Mouse (Mus musculus): ENCODE measurements around the gene Ncf1. TPM values are rescaled to one million over a fixed set of nuclear protein-coding genes. Genes with fewer than 3 reads are reported as not detected.

Ncf1 gene
- total RNA-seq, 2 experiments from 2014 or later, result 6.0 to 7.1 TPM

- intact Hi-C loops (cut with DNase I), result loop anchor here (5.0 kb wide), 1 partner anchor 56 kb away; no protein-coding TSS in a partner anchor
- DNase-seq, result no peak
Observed at GRCm38 (mm10) chr5:134248608-134249244, 19.3 kb upstream of the Ncf1 start.

- DNase-seq, result no peak
- intact Hi-C loops (cut with DNase I), result loop anchor here (5.0 kb wide), 1 partner anchor 54 kb away; no protein-coding TSS in a partner anchor
Observed at GRCm38 (mm10) chr5:134246146-134246545, 16.7 kb upstream of the Ncf1 start.

- intact Hi-C loops (cut with DNase I), result loop anchor here (5.0 kb wide), 1 partner anchor 53 kb away; no protein-coding TSS in a partner anchor
- DNase-seq, result no peak
Observed at GRCm38 (mm10) chr5:134244890-134245289, 15.5 kb upstream of the Ncf1 start.

DNA sequence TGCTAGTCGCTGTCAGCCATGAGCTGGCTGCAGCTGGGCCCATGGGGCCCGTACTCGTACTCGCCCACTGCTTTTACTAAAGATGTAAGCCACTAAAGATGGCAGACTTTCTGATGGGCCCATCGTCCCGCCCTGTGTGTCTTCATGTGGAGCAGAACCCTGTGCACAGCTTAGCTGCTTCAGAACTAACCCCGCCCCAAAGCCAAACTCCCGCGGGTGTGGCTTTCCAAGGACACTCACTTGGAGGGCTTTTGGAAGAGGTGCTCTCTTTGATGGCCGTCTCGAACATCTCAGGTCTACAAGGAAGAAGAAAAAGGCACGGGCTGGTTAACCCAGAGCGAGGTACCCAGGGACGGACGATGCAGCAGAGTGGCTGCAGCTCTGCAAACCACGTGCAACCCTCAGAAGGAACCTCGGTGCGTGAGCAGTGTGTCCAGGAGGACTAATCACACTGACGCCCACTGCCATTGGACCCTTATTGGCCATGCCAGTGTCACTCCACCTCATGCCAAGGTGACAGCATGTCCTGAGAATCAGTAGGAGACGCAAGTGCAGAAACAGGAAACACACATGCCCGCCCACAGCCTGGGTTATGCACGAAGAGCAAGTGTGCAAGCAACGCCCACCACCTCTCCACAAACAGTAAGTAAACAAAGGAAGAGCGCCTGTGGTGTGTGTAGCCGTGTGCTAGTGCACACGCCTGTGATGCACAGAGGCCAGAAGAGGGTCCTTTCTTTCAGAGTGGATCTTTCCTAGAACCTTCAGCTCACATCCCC is 14.4 kb upstream of the Ncf1 start:
- DNase-seq, result no peak
- intact Hi-C loops (cut with DNase I), result no loop called here

DNA sequence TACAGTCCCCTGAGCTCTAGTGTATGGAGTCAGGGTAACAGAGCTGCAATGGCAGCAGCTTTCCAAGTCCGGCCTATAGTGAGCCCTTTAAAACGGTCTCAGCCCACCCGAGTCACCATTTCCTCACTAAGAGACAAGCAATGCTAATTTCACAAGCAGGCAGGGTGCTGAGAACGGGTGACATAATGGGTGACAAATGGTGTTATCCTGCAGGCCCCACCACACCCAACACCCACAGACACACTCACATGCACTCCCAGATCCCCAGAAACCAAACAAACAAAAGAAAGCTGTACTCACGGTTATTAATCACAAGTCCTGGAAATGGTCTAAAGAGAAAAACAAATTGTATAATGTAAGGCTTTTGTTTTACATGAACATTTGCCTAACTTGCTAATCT is 12.4 kb upstream of the Ncf1 start:
- intact Hi-C loops (cut with DNase I), result no loop called here

GRCm38 (mm10) chr5:134237936-134238760 is 8.7 kb upstream of the Ncf1 start:
- intact Hi-C loops (cut with DNase I), result loop anchor here (5.0 kb wide), 1 partner anchor 51 kb away; no protein-coding TSS in a partner anchor
- no peak for DNase-seq

More for the DNA sequence above, 12.4 kb upstream of the Ncf1 start:
- no peak for DNase-seq

DNA sequence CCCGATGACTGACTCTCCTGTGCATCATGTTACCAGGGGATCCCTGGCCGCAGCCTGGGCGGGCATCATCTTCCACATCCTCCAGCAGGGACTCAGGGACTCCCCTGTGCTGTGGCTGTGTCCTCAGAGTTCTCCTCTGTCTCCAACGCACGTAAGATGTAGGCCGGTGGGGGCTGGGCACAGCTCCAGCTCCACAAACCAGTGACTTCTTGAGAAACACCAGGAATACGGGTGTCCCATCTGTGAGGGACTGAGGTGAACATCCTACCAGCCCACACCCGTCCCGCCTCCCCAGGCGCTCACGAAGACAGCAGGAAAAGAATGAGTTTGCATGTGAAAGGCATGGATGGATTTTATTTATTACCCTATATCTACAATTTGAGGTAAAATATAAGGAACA is 8.1 kb upstream of the Ncf1 start:
- no peak for DNase-seq
- intact Hi-C loops (cut with DNase I), result loop anchor here (5.0 kb wide), 1 partner anchor 50 kb away; no protein-coding TSS in a partner anchor

DNA sequence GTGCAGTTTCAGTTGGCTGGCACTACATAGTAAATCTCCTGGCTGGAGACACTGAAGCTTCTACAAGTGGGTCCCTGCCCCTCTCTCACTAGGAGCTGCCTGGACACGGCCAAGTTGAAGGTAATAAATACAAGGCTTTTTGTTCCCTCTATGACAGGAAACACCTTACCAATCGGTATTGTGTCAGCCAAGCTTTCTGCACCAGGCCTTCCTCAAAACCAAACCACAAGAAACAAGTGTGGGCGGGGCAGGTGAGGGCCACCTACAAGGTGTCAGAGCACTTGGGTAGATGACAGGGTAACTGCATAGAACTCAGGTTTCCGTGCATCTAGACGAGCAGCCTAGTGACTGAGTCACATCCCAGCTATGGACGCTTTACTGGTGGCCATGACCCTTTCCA is 7.4 kb upstream of the Ncf1 start:
- intact Hi-C loops (cut with DNase I), result loop anchor here (5.0 kb wide), 1 partner anchor 49 kb away; no protein-coding TSS in a partner anchor
- DNase-seq, result no peak

DNA sequence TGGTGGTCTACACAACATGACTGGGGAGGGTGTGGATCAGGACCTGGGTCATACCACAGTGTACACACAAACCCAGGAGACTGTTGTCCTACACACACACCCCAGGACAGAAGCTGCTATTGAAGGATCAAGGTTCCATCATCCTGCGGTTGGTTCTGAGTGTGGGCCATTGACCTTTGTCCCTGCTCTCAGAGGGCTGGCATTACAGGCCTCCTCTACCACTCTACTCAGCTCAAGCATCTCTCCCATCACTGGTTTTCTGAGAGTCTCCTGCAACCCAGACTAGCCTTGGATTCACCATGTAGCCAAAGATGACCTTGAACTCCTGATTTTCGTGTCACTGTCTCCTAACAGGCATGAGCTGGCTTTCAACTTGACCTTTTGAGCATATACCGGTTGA is 6.8 kb upstream of the Ncf1 start:
- DNase-seq, result no peak
- intact Hi-C loops (cut with DNase I), result loop anchor here (5.0 kb wide), 1 partner anchor 49 kb away; no protein-coding TSS in a partner anchor

DNA sequence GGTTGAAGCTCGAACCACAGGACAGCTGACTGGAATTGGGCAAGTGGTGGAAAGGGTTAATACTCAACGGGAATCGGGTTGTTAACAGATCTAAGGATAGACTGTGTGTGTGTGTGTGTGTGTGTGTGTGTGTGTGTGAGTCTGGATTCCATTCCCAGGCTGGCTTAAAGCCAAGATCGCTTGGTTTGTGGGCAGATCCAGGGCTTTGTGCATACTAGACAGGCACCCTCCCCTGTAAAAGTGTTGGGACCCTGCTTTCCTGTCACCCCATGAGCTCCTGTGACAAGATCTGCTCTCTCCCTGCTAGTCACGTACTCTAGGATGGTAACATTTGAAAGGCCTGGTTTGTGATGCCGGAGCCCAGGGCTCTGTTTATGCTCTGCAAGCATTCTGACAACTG is 5.7 kb upstream of the Ncf1 start:
- DNase-seq, result peak; percentile 31 to 58
- intact Hi-C loops (cut with DNase I), result loop anchor here (5.0 kb wide), 1 partner anchor 48 kb away; no protein-coding TSS in a partner anchor

- intact Hi-C loops (cut with DNase I), result no loop called here
- DNase-seq, result no peak
Observed at GRCm38 (mm10) chr5:134234205-134234604, 4.8 kb upstream of the Ncf1 start.

GRCm38 (mm10) chr5:134233244-134233651 is 3.8 kb upstream of the Ncf1 start:
- DNase-seq, result no peak
- intact Hi-C loops (cut with DNase I), result no loop called here

- peak; percentile 28 to 47 for DNase-seq
- intact Hi-C loops (cut with DNase I), result no loop called here
Observed at GRCm38 (mm10) chr5:134232568-134232967, 3.1 kb upstream of the Ncf1 start.

DNA sequence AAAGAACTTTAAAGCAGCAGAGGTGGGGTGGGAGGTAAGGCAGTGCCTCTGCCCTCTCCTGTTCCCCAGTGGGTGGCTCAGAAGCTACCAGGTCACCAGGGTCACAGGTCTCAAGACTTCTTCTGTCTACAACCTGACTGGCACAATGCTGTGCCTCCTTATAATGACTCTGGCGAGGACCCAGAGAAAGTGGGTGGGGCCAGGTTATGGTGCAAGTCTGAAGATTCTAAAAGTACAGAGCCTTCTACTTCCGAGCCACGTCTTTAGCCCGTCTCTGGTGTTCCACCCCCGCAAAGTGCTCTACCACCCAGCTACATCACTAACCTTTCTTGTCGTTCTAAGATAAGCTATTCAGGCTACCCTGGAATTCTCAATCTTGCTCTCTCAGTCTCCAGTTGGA is 2.7 kb upstream of the Ncf1 start:
- DNase-seq, result no peak
- intact Hi-C loops (cut with DNase I), result no loop called here

GRCm38 (mm10) chr5:134231376-134231775 is 2.0 kb upstream of the Ncf1 start:
- intact Hi-C loops (cut with DNase I), result no loop called here
- DNase-seq, result peak; percentile 37 to 51

- DNase-seq, result no peak
- intact Hi-C loops (cut with DNase I), result no loop called here
Observed at GRCm38 (mm10) chr5:134228249-134228638, 1.2 kb downstream of the Ncf1 start.

GRCm38 (mm10) chr5:134227574-134228248 is 1.7 kb downstream of the Ncf1 start:
- peak in 1 of 2 experiments; percentile 45 for DNase-seq
- intact Hi-C loops (cut with DNase I), result no loop called here

GRCm38 (mm10) chr5:134226946-134227345 is 2.5 kb downstream of the Ncf1 start:
- no peak for DNase-seq
- intact Hi-C loops (cut with DNase I), result no loop called here

DNA sequence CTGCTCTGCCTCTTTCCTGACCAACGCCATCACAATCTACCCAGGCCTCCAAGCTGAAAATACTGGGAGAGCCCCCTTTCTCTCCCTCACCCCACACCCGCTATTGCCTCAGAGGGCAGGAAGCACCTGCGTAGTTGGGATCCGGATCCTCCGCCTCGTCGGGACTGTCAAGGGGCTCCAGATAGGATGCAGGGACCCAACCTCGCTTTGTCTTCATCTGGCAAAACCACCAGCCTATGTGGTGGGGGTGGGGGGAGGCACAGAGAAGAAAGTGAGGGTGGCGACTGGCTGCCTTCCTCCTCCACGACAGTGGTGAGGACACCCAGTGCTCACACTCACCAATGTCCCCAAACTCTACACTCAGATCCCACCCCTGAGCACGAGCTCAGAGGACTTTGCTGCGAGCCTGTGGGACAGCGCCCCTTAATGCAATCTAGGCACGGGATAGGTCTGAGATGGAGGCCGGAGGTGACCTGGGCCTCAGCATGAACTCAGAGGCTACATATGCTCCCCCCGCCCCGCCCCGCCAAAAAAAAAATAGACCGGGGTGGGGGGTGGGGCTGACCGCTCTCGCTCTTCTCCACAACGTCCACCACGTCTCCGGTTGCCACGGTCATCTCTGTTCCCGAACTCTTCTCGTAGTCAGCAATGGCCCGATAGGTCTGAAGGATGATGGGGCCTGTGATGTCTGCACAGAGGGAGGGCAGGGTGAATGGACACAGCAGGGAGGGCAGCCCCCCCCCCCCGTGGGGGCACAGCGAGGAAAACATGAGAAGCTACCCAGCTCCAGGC is 4.1 kb downstream of the Ncf1 start:
- intact Hi-C loops (cut with DNase I), result no loop called here
- DNase-seq, result no peak

Measured in heart, postnatal 14 days (tissue).